Mouse (Mus musculus) layer of hippocampus, adult 2 months (tissue): ENCODE measurements at regions not wholly inside any gene's neighbourhood (a gene's known extent, or its start where the extent isn't known, plus 50 kb on each side); places are given as distances from the start of the nearest gene placed in this dataset.
"Not testable (repeated sequence)": the region's sequence is repeated elsewhere in the genome, so short reads cannot be mapped to it uniquely, and the experiment has no call there.

ENCODE experiments used
- DNase-seq, 2 experiments: peaks; one replicate each; pipeline ENCODE4 v3.0.0; 2022; ENCODE audit warnings: low spot score in 2 of 2
- H3K27ac ChIP-seq: fragments of 200-600 bp; 2 replicates; pipeline ENCODE4 v1.8.1; 2022
- H3K4me3 ChIP-seq: fragments of 200-600 bp; 2 replicates; pipeline ENCODE4 v1.8.1; 2022; ENCODE audit warnings: mild to moderate bottlenecking
- CTCF ChIP-seq: fragments of 200-600 bp; conservative IDR thresholded peaks from 2 replicates; pipeline ENCODE4 v1.8.1; 2022; ENCODE audit warnings: antibody characterized with exemption, mild to moderate bottlenecking, moderate library complexity

- Histone ChIP-seq H3K27ac (no peak overlapping the region), H3K4me3 (no peak overlapping the region)
- TF ChIP-seq CTCF: no peak
- no peak for DNase-seq
These were observed 1102.4 kb upstream of the Ghitm start for GRCm38 (mm10) chr14:38237471-38237870.

- TF ChIP-seq CTCF: no peak
- H3K4me3 ChIP-seq: no peak overlapping the region
- DNase-seq: no peak
- H3K27ac ChIP-seq: no peak overlapping the region
These were observed 1073.5 kb upstream of the Ghitm start for GRCm38 (mm10) chr14:38208591-38208990.

GRCm38 (mm10) chr14:38191771-38192170 lies 1056.7 kb upstream of the Ghitm start:
- no peak for DNase-seq
- Histone ChIP-seq H3K4me3 (no peak overlapping the region), H3K27ac (no peak overlapping the region)
- no peak for TF ChIP-seq CTCF

- H3K27ac ChIP-seq, H3K4me3 ChIP-seq, DNase-seq: not testable (repeated sequence)
These were observed 1050.5 kb upstream of the Ghitm start for GRCm38 (mm10) chr14:38185606-38186005.

GRCm38 (mm10) chr14:38152843-38153242 lies 1017.8 kb upstream of the Ghitm start:
- H3K4me3 ChIP-seq: no peak overlapping the region
- H3K27ac ChIP-seq: no peak overlapping the region
- no peak for TF ChIP-seq CTCF
- peak; percentile 6 to 10 for DNase-seq

GRCm38 (mm10) chr14:38130719-38131118 lies 995.6 kb upstream of the Ghitm start:
- no peak for DNase-seq
- TF ChIP-seq CTCF: no peak
- no peak overlapping the region for H3K27ac ChIP-seq
- no peak overlapping the region for H3K4me3 ChIP-seq
